Mouse (Mus musculus) liver (tissue): ENCODE results near the gene Ppp1r1c.

ENCODE experiments used
- DNase-seq: peaks from one replicate; pipeline ENCODE4 v3.0.0-alpha.2; 2020; ENCODE audit warnings: mixed read lengths

Gene Ppp1r1c

DNA sequence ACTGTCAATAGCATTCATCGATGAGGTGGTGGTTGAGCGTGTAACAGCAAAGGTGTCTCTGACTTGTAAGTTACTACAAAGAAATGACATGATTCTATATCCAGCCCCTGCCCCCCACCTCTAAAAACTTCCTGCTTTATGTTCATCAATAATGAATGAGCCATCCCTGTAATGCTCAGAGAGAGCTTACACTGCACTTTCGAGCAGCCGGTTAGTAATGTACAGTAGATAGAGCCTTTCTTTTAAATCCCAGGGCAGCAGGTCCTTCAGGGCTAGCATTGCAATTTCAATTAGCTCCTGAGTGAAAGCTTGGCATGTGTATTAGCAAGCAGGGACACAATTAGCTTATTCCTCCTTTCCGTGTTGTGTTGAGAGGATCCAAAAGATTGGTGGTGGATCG lies at the start of gene Ppp1r1c:
Gene Ppp1r1c, plus strand, starts transcription at position 206 of the 400 bp plus-strand sequence.
- DNase-seq = no peak

- no peak for DNase-seq
Measured at GRCm38 (mm10) chr2:79660417-79661185, 47.0 kb upstream of the Ppp1r1c start.

DNA sequence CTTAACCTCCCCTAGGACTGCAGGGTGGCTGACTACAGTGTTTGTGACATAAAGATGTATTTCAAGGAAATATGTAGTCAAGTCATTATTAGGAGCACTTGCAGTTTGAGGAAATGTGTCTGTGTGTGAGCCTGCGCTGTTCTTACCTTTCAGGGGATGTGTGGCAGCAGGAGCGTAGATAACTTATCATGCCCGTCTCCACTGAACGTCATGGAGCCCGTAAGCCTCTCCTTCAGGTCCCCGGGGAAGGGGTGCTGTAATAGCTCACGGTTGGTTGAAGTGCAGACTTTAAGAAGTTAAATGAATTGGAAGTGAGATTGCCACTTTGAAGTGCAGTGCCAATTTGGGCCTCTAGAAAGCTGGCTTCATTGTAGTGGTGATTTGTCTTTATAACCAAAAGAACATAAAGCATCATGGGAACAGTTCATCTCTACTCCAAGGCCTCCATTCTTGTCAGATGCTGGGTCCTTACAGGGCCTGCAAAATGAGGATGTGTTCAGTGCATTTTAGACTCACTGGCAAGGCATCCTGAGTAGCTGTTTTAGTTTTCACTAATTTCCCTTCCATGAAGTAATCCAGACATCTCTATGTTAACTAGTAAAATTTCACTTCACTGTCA lies 46.0 kb upstream of the Ppp1r1c start:
- no peak for DNase-seq

- DNase-seq = no peak
Measured at GRCm38 (mm10) chr2:79664532-79665286, 42.9 kb upstream of the Ppp1r1c start.

- no peak for DNase-seq
Measured at GRCm38 (mm10) chr2:79665492-79665891, 42.1 kb upstream of the Ppp1r1c start.

GRCm38 (mm10) chr2:79675266-79675665 lies 32.3 kb upstream of the Ppp1r1c start:
- DNase-seq = no peak

GRCm38 (mm10) chr2:79677663-79678257 lies 29.8 kb upstream of the Ppp1r1c start:
- no peak for DNase-seq

DNA sequence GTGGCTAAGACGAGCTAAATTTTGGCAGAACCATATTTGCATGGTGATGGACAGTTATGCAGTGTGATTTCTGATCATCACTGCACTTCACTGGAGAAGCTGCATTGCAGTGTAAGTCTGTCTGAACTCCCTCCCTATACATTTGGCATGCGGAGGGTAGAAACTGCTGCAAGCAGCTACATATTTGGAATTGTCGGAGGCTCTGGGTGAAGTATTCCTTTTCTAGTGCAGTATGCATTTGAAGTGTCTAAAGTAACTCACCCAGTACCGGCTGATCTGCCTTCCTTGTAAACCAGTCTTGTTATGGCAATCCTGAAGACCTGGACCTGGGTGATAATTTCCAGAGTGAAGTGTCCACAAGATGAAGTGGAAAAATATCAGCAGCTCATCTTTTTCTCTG lies 25.9 kb upstream of the Ppp1r1c start:
- DNase-seq = no peak

GRCm38 (mm10) chr2:79683258-79683657 lies 24.3 kb upstream of the Ppp1r1c start:
- no peak for DNase-seq

- no peak for DNase-seq
Measured at GRCm38 (mm10) chr2:79690838-79691237, 16.7 kb upstream of the Ppp1r1c start.

GRCm38 (mm10) chr2:79695190-79695589 lies 12.4 kb upstream of the Ppp1r1c start:
- no peak for DNase-seq

DNA sequence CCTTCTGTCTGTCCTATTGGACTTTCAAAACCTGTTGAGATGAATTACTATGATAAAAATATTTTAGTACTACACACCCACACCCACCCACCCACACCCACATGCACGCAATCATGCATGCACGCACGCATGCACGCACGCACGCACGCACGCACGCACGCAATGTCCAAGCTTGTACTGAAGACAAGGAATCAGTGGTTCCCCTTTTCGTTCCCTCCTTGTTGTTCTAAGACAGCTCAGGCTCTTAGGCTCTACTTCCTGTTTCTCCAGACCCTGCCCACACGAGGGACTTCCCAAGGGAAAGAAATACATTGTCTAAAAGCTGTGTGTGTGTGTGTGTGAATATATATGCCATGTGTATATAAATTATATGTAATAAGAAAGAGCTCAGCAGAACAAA lies 11.6 kb upstream of the Ppp1r1c start:
- DNase-seq = peak; percentile 6

- no peak for DNase-seq
Measured at GRCm38 (mm10) chr2:79696478-79697230, 10.9 kb upstream of the Ppp1r1c start.

DNA sequence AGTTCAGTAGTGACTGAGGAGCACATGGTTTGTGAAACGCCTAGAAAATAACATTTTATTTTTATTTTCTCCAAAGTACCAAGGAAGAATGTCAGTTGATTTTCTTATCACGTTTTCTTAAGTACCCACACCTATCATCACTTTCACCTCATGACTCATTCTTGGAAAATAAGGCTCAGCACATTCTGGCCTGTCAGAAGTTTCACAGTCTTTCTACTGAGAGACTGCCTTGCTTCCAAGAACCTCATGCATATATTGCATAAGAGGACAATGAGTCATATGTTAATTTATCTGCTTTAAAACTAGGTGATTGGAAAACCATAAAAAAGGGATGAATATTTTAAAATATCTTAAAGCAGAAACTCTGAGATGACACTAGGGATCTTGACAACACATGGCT lies 9.4 kb upstream of the Ppp1r1c start:
- no peak for DNase-seq

DNA sequence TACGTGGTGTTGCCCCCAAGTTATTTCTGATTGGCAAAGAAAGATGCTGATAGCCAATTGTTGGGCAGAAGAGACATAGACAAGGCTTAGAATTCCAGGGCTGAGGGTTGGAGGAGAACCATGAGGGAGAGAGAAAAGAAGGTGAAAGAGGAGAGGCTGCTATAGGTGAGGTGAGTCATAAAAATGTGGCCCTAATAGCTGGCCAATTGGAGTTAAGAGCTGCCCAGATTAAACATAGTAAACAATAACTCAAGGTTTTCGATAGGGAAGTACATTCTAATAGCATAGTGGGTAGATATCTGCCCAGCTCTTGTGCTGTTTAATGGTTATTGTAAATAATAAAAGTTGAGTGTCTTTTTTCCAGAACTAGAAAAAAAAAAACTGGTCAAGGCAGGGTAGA lies 2.8 kb upstream of the Ppp1r1c start:
- DNase-seq = no peak

- no peak for DNase-seq
Measured at GRCm38 (mm10) chr2:79713662-79714091, 6.1 kb downstream of the Ppp1r1c start.

- no peak for DNase-seq
Measured at GRCm38 (mm10) chr2:79714745-79715144, 7.2 kb downstream of the Ppp1r1c start.

- DNase-seq = no peak
Measured at GRCm38 (mm10) chr2:79715925-79716324, 8.3 kb downstream of the Ppp1r1c start.

- DNase-seq = no peak
Measured at GRCm38 (mm10) chr2:79717846-79718245, 10.3 kb downstream of the Ppp1r1c start.

- DNase-seq = no peak
Measured at GRCm38 (mm10) chr2:79722415-79722814, 14.8 kb downstream of the Ppp1r1c start.

DNA sequence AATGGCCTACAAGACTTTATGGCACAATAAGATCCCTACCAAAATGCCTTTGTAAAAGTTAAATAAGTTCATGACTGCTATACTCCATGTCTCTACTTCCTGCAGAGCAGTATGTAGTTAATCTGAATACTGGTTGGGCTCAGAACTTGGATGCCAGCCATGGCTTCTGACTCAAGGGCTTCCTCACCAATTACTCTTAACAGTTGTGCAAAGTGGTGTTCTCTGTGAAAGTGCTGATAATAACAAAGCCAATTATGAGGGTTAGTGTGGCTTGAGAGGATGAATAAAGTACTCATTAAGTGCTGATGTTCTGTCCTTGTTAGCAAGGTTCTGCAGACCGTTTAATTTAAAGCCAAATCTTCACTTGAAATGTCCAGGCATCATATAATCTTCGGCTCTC lies 31.4 kb downstream of the Ppp1r1c start:
- peak; percentile 6 for DNase-seq

GRCm38 (mm10) chr2:79741966-79742365 lies 34.4 kb downstream of the Ppp1r1c start:
- no peak for DNase-seq

- no peak for DNase-seq
Measured at GRCm38 (mm10) chr2:79744164-79744563, 36.6 kb downstream of the Ppp1r1c start.
